Mouse (Mus musculus): ENCODE measurements around the gene F930015N05Rik.

Gene F930015N05Rik

DNA sequence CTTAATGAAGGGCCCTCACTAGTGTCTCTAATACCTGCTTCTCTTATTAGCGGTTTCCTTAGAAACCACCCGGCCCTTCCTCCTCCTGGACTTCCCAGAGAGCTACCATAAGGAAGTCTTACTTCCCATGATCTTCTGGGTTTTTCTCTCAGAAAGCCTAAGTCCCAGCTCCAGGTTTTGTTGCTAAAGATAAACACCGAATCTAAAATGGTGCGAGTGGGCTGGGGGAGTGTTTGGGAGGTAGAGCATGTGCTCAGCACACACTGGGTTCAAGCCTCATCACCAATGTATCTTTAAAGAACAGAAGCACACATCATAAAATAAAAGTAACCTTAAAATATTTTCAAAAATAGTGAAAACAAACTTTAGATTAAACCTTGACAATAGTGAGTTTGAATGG lies 50.1 kb downstream of the F930015N05Rik start:
- DNase-seq (ENCODE audit: extremely low read depth, low read depth, low spot score), result no peak

Data from fat pad, adult 2 months (tissue).